Mouse (Mus musculus) kidney, postnatal 36 days (tissue): ENCODE results near the gene Prkn.

ENCODE experiments used
- DNase-seq, 2 experiments: peaks; one replicate each; pipeline ENCODE4 v3.0.0; 2021 to 2022; ENCODE audit warnings: mixed read lengths in 2 of 2

The Prkn gene

DNA sequence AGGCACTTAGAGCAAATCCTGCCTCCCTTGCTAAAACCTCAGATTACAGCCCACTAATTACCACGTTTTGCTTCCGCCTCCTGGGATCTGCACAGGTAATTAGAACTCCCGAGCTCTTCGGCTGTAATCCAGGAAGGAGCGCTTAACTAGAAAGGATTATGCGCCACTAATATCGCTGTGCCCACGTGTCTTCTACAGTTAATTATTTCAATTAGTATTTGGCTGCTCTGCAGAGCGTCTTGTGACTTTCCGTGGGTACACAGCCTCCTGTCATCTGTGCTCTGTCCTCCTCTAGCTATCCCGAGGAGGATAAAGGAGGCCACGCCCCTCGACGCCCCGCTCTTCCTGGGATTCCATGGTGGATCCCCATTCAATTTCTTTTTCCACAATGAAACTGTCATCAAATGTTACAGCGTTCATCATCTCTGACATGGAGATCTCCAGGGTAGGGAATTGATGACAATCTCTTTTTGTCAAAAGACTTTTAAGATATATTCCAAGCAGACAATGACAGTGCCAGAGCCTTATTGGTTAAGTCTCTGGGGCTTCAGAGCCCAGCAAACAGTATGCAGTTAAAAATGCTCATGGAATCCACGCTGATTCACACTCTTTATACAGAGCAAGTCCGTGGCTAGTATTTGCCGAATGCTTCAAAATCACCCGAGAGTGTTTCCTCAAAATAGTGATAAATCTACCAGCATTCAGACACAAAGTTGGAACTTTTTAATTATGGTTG lies 824.6 kb downstream of the Prkn start:
- peak; percentile 30 to 34 for DNase-seq

- no peak for DNase-seq
These were observed 839.5 kb downstream of the Prkn start for GRCm38 (mm10) chr17:11679716-11680115.

GRCm38 (mm10) chr17:11680456-11680855 lies 840.3 kb downstream of the Prkn start:
- DNase-seq, result peak; percentile 55 to 57

DNA sequence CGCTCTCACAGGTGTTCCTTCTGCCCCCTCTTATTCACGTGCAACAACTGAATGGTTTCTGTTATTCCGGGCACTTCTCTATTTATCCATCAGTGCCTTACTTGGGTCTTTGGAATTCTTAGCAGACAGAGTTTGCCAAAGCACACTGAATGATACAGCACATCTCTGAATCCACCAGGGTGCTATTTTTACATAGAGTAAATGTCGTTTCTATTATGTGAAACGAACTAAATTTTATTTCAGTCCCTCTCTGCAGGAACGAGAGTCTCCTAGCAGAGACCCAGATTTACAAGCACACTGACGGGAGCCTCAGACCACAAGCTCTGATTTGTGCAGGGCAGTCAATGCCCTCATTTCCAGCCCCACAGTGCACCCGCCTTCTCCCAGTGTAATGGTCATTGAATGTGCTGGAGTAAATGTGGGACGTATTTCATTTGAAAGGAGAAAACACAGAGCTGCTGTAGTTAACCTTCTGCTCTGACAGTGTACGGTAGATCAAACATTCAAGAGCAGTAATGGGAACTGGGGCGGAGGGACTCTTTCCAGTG lies 841.7 kb downstream of the Prkn start:
- no peak for DNase-seq

DNA sequence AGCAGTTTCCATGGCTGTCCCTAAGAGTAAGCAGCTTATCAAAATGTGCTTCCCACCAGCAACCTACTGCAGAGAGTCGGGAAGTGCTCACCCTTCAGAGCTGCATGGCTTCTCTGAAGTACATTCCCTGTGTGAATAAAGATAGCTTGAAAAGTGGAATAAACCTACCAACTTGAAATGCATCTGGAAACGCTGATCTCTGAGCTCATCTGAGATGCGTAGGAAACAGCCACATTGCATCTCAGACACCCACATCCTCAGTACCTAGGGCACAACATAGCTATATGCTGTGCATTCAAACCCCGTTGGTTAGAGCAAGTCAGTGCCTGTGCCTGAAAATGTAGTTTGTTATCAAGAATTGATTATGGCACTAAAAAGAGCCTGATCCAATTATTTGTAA lies 864.8 kb downstream of the Prkn start:
- no peak for DNase-seq

DNA sequence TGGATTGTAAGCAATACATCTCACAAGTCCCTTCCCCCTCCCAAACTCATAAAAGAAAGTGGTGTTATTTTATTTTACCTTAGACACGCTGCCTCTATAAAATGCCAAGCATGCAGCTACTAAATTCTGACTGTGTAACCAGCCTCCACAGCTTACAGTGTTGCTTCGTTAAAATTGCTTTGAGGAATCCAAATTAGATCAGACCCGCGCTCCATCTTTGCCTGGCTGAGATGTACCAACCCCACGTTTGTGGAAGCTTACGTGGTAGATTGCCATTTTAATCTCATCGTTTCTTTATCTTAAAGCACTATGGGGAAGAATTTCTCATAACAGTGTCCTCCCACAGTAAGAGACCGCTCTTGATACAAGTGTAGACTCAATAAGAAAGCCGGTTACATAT lies 865.6 kb downstream of the Prkn start:
- no peak for DNase-seq

DNA sequence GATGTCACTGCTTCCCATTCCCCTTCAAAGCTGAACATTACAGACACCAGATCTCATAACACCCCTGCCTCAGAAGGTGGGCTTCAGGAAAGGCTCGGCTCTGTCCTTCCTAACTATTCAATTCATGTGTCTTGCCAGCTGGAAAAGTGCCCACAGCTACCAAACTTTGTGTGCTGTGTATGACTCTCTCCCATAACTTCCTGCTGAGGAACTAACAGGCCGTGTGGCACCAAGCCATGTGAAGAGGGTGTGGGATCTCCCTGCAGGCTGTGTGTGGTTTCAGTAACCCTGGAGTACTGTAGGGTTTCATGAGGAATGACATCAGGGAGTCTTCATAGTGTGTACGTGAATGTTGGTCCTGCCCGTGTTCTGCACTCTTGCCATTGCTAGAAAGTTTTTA lies 871.9 kb downstream of the Prkn start:
- DNase-seq, result no peak

DNA sequence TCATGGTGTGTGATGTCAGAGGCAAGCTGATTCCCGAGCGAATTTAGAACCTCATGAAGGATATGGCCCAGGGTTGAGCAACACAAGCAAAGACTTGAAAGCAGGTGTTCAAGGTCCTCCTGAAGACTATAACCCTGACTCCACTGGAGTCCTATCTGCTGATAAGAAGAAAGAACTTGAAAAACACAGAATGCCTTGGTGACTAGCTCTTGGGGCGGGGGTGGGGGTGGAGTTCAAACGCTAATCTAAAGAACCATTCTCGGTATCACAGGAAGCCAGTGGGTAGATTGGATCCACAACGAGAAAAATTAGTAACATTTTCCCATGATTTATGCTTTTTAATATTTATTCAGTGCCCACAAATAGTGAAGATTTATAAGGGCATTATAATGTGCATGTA lies 879.6 kb downstream of the Prkn start:
- no peak for DNase-seq

GRCm38 (mm10) chr17:11721906-11722305 lies 881.7 kb downstream of the Prkn start:
- DNase-seq, result peak; percentile 36 to 52

- peak in 1 of 2 experiments; percentile 7 for DNase-seq
These were observed 882.3 kb downstream of the Prkn start for GRCm38 (mm10) chr17:11722478-11722877.

DNA sequence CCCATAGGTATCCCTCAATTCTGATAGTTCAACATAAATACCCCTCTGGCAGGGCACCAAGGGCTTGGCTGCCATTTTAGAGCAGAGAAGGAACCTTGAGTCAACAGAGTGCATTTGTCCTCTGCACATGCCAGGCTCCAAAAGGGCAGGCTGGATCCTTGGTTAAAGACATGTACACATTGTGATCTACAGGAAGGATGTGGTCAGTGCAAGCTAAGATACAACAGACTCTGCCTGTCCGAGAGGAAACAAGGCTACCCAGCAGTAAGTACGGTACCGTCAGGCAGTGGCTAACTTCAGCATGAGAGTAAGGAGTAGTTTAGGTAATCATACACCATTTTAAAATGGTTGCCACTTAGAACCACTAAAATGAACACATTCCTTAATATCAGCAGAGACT lies 884.0 kb downstream of the Prkn start:
- no peak for DNase-seq

- peak; percentile 69 to 87 for DNase-seq
These were observed 886.9 kb downstream of the Prkn start for GRCm38 (mm10) chr17:11727101-11727500.

DNA sequence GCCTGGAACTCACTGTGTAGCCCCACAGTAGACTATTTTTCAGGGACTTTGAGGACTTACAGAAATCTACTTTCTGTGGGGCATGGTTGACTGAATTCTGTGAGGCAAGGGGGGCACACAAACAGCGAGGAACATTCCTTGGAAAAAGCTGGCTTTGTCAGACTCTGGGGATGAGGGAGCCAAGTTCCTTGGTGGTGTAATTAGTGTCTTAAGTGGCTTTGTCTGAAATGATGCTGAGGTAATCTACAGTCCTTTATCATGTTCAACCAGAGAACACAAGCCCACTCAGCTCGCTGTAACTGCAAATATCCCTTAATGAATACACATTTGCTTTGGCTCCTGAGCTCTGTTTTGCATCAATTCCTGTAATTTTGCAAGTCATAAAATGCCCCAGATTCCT lies 888.1 kb downstream of the Prkn start:
- DNase-seq, result no peak

DNA sequence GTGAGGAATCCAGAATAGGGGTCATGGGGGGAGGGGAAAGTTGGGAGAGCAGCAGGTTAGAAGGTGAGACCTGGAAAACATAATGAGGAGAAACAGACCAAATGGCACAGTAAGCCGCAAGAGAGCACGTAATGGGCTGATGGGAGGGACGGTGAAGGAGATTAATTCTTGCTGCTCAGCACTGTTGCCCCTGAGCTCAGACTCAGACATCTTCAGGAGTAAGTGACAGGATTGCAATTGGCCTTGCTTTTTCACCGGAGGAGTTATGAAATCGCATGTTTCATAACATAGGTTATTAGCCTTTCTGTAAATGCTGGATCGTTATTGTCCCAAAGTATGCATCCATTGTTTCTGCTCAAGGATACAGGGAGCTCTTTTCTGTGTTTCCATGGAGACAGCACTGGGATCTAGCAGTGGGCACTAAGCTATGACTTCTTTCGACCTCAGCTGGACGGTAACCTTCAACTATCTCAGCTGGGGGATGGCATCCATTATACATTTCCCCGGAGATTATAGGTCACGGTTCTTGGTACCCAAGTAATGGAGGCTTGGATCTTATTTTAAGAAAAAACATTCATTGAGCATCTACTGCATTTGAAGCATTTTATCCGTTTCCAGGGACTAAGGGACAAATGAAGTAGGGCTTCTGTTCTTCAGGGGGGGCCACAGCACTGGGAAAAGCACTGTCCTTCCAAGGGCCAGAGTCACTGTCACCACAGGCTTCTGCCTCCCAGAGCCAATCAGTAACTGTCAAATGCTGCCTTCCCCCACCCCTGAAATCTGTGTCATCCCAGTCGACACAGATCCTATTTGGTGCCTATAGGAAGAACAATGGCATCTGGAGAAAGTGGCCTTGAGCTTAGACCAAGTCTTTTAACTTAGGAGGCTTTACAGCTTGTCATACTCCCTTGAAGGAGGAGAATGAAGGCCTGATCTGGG lies 890.7 kb downstream of the Prkn start:
- DNase-seq, result no peak

DNA sequence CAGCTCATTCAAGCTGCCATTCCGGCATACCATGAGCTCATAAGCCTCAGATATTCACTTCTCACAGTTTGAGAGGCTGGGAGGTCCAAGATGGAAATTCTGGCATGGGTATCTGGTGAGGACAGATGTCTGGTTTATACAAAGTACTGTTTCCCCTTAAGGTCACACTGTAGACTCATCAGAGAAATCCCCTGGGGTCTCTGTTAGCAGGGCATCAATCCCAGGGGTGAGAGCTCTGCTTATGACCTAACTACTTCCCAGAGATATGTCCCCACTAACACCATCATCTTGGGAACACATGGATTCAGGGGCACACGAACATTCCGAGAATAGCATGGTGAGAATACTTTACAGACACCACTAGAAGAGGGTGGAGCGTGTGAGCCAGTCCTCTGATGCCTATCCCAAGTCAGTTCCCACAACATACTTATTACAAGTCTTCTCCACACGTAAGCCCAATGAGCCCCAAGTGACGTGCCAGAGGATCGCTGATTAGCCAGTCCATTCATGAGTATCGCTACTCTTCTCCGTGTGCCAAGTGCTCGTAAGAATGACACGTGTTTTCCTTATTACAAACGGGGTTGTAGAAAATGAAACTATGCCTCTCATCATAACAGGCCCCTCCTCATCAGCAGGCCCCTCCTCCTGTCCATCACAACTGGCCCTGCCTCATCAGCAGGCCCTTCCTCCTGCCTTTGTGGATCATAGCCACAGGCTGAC lies 895.1 kb downstream of the Prkn start:
- DNase-seq, result no peak

- no peak for DNase-seq
These were observed 896.3 kb downstream of the Prkn start for GRCm38 (mm10) chr17:11736531-11736930.

GRCm38 (mm10) chr17:11737905-11738304 lies 897.7 kb downstream of the Prkn start:
- DNase-seq, result no peak

- no peak for DNase-seq
These were observed 900.5 kb downstream of the Prkn start for GRCm38 (mm10) chr17:11740716-11741115.

DNA sequence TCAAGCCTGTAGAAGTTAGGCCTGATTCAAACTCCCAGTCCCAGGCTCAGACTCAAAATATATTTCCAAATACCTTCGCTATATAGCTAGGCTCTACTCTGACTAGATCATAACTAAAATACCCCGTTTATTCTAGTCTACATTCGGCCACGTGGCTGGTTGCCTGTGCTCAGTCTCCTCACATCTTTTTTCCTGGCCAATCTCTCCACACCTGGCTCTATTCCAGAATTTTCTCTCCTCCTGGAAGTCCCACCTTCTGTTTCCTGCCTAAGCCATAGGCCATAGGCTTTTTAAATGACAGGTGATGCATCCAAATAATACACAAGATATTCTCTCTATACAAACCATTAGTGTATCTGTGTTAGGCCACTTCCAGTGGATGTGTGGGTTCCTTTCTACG lies 901.0 kb downstream of the Prkn start:
- DNase-seq, result no peak

GRCm38 (mm10) chr17:11751251-11751650 lies 911.1 kb downstream of the Prkn start:
- DNase-seq, result peak; percentile 32 to 52

DNA sequence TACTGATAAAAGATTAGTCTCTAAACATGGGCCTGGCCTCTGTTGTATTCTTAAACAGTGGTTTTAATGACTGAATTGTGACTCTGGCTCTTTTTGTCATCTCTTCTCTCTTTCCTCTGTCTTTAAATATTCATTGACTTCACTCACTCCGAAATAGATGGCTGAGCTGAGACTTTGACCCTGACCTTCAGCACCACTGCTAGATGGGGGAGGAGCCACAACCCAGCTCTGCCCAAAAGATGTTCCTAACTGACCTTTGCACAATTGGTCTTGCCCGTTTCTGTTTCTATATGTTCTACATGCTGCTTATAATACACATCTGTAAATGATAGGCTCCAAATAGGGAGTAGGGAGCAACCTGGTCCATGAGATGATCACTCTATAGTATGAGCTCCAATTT lies 912.5 kb downstream of the Prkn start:
- peak; percentile 76 to 80 for DNase-seq

- no peak for DNase-seq
These were observed 924.9 kb downstream of the Prkn start for GRCm38 (mm10) chr17:11765117-11765516.

GRCm38 (mm10) chr17:11765581-11765980 lies 925.4 kb downstream of the Prkn start:
- no peak for DNase-seq
